Mouse (Mus musculus): ENCODE results near the gene Cxcl17. TPM values are rescaled to one million over a fixed set of nuclear protein-coding genes. Genes with fewer than 3 reads are reported as not detected.
"Not testable (repeated sequence)": the region's sequence is repeated elsewhere in the genome, so short reads cannot be mapped to it uniquely, and the experiment has no call there.

Cxcl17 gene
- not detected for polyA plus RNA-seq (2017; shearing (Covaris generic))

GRCm38 (mm10) chr7:25412833-25413441, at the start of gene Cxcl17:
TSS of gene Cxcl17 (minus strand) at chr7:25412886.
- ATAC-seq = no peak

- not testable (repeated sequence) for ATAC-seq
Observed at GRCm38 (mm10) chr7:25462033-25462337, 49.3 kb upstream of the Cxcl17 start.

DNA sequence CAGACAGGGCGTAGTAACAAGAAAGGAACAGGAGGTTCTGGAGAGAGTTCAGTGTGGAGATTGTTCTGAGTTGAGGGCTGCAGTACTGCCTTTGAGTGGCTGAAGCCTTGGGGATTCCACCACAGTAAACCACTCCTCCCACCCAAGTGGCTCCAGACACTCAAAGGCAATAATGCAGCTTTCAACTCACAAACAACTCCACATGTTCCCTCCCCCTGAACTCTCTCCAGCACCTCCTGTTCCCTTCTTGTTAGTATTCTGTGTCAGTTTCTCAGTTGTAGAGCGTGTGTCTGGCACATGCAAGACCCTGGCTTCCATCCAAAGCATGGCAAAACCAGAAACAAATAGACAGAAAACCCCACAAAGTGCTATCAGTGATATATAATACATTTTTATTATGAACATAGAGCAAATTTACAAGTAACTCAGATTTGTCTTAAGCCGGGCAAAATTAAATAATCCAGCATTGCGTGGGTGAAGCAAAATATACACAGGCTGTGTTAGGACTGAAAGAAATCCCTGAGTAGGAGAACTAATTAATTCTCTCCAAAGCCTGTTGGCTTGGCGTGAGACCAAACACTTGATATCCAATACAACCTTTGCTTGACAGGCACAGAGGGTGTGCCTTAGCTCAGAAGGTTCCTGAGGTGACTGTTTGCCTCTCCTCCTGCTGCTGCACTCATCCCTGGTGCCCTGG, 48.8 kb upstream of the Cxcl17 start:
- ATAC-seq = not testable (repeated sequence)

DNA sequence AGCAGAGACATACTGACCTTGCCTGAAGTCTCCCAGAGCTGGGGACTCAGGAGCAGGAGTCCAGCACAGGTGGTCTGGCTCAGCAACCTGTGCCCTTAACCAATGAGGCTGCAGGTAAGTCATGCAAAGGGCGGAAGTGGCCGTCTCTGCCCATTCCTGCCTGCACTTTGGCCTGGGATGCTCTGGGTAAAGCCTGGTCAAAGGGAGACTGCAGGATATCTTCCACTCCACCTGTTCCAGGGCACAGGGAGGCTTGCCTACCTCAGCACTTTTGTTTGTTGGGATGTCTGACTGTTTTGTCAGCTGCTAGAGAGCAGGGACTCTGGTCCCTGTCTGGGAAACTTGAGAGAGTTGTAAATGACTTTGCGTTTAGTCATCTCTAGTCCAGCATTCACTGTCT, 39.4 kb upstream of the Cxcl17 start:
- no peak for ATAC-seq

GRCm38 (mm10) chr7:25449913-25450890, 37.5 kb upstream of the Cxcl17 start:
- ATAC-seq = no peak

DNA sequence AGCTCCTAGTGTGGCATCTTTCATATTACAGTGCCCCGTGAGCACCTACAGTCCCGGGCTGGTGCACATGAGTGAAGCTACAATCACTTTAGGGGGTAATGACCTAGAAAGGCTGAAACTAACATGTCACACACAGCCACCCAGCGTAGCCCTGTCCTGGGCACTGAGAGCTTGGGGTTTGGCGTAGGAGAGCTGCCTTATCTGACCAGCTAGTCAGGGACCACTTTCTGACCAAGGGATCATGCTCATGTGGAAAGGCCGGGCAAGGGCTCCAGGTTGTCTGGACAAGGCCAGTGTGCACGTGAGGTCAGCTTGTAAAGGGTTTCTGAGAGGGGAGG, 28.1 kb upstream of the Cxcl17 start:
- ATAC-seq = no peak

GRCm38 (mm10) chr7:25439978-25440815, 27.5 kb upstream of the Cxcl17 start:
- no peak for ATAC-seq

DNA sequence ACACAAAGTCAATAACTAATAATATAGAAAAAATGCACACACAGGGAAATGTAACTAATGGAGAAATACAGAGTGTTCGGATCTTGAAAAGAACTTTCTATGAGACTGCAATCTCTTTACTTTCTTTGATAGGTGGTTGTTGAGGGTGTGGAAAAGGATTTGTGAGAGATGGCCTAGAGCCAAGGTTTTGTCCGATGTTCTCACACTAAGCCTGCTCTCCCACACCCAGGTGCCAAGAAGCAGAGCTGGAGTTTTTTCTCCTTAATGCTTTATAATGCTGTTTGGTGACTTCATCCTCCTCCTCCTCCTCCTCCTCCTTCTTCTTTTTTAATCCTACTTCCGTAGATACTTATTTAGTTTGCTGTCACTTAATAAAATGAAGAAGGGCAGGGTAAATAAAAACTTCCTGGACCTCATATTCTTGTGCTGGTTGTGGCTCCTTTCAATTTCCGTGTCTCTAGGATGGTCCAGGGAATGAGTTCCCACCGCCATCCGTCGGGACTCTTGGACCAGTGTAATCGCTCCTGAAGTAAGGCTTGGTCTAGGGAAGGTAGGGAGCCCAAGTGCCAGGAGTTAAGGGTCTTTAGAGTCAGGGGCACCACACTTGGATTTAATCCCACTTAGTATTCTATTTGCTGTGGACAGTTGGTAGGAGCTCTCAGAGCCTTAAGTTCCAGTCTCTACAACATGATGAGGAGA, 26.6 kb upstream of the Cxcl17 start:
- no peak for ATAC-seq

DNA sequence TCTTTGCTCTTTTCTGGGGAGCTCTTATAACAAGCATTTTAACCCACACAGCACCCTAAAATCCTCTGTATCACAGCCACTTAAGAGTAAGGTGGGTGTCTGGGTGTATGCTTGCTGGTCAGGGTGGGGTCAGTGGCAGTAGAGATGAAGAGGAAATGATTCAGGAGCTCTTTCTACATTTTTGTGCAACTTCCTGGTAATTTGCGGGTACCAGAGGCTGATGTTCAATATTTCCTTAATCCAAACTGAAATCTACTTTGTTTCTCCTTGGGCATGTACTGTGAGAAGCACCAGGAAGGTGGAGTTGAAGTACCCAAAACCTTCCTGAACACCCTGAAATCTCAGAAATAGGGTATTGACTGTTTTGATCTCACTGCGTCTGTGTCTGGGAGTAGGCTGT, 24.0 kb upstream of the Cxcl17 start:
- ATAC-seq = no peak

- ATAC-seq = no peak
Observed at GRCm38 (mm10) chr7:25436226-25436625, 23.5 kb upstream of the Cxcl17 start.

DNA sequence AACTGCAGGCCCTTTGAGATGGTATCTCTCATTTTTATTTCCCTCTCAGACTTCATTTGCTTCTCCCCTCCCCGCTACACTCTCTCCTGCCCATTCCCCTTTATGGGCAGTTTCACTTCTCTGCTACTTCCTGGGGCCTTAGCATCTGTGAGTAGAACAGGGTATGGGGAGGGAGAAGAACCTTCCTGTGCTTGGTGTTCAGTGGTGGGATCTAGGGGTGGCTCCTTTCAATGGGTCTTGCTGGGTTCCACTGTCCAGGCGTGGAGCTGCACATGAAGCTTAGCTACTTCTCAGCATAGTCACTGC, 22.8 kb upstream of the Cxcl17 start:
- no peak for ATAC-seq

GRCm38 (mm10) chr7:25434654-25435545, 22.2 kb upstream of the Cxcl17 start:
- no peak for ATAC-seq

DNA sequence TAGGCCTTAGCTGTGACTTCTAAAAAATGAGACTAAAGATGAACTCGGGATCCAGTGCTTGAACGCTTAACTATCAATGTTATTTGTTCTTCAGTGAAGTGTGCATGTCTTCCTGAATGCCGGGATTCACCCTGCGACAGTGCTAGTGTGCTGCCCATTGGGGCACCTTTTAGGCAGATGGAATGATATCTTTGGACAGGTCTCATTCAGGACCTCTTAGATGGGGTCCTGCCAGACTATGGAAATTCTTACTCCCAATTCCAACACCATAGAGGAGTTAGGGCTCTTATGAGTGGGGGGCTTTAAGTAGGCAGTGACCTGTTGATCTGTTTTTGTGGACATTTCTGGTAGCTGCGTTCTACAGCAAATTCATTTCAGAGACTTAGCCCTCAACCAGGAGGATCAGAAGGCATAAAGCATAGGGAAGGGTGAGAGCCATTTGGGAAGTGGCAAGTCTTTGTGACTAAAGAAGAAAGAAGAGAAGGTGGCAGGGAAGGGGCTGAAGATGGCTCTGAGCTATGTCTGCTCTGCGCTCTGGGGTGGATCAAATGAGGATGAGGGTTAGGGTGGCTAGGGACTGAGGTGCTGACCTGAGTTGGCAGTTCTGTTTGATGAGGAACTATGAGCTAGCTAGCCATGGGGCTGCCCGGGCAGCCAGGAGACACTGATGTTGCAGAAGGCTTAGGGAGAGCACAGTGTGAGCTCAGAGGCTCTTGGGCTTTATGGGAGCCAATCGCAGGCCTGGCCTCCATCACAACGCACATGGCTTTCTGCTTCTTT, 21.3 kb upstream of the Cxcl17 start:
- no peak for ATAC-seq

DNA sequence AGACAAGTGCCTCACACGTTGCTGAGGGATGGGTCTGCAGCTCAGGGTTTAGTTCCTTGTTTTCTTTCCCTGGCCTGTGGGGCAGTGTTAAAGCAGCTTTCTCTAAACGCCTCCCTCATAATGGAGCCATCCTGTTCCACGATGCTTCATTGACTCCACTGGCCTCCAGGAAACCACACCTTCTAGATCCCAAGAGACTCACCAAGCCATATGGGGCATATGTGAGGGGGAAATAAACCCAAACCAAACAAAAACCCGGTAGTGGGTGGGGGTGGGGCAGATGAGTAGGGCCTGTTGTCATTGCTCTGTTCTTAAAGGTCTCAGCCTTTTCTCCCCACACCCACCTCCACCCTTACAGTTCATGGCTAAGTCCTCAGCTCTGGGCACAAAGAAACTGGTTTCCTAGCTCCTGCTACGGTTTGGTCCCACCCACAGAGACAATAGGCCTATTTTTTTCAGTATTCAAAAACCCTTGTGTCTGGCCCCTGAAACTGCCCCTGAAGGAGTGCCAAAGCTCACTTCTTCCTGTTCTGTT, 20.4 kb upstream of the Cxcl17 start:
- no peak for ATAC-seq

GRCm38 (mm10) chr7:25432381-25432780, 19.7 kb upstream of the Cxcl17 start:
- no peak for ATAC-seq

DNA sequence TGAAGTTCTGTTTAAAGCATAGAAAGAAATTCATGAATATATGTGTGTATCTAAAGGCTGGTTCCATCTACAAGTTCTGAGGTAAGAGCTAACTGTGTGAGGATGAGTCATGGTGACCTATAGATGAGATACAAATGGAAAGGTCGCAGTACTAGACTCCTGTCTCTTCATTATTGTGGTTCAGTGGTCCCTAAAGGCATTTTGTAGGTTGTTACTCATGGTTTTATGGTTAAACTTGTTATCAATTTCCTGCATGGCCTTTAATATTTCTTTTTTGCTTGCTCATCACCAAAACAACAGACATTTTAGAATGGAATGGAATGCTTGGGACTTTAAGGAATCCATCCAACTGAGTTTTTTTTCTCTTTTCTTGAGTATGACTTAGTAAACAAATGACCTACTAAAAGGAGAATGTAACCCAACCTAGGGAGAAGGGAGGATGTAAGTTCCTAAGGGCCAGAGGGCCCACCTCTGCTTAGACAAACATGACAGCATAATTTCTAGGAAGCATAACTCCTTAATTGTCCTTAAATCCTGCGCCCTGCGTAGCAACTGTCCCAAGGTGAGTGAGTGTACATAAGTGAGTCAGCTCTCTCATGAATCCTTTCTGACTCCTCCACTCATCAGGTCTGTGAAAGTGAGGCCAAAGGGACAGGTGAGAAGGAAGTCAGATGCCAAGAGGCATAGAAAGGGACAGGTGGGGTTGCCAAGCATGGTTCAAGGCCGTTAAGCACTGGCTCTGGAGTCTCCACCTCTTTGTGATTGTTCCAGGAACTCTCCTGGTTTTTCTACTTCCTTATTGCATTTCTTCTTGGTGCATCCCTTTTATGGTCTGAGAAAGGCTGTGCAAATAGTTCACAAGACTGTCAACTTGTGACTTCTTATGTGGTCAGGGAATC, 17.4 kb upstream of the Cxcl17 start:
- ATAC-seq = no peak

DNA sequence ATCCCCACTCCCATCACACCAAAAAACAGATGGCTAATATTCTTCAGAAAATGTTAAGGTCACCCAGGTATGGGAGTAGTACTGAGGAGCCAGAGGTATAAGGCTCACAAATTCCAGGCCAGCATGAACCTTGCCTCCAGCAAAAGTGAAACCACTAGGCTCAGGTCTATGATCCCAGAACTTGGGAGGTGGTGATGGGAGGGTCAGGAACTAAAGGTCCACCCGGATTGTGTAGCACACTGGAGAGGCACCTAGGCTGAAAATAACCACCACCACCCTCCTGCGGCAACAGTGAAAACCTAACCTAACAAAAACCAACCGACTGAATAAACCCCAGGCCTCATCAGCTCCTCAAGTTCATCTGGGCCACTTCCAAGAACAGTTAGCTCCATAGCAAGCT, 15.6 kb upstream of the Cxcl17 start:
- no peak for ATAC-seq

GRCm38 (mm10) chr7:25427144-25427543, 14.5 kb upstream of the Cxcl17 start:
- ATAC-seq = no peak

DNA sequence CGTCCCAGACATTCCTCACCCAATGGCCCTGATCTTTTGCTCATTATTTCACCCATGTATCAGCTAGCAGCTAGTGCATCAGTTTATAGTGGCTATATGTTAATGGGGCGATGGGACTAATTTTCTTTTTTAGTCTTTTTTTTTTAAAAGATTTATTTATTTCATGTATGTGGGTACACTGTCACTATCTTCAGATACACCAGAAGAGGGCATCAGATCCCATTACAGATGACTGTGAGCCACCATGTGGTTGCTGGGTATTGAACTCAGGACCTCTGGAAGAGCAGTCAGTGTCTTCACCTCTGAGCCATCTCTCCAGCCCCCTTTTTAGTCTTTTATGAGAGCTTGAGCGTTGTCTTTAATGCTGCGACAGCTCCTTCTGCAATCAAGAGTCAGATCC, 13.7 kb upstream of the Cxcl17 start:
- ATAC-seq = not testable (repeated sequence)
